Mouse (Mus musculus) kidney, adult 2 months (tissue): ENCODE measurements at regions not wholly inside any gene's neighbourhood (a gene's known extent, or its start where the extent isn't known, plus 50 kb on each side); places are given as distances from the start of the nearest gene placed in this dataset.
A peak's percentile ranks its signal among the peaks of the same experiment; 100 is the strongest.
"Not testable (repeated sequence)": the region's sequence is repeated elsewhere in the genome, so short reads cannot be mapped to it uniquely, and the experiment has no call there.

Source experiments
- DNase-seq: peaks from one replicate; pipeline ENCODE4 v3.0.0; 2021
- H3K27ac ChIP-seq: fragments of 200-500 bp; 2 replicates; pipeline ENCODE4 v1.5.1; 2012; ENCODE audit warnings: low read depth, low read length, control low read depth, inconsistent platforms; ENCODE audit not compliant: insufficient read depth
- H3K27me3 ChIP-seq: fragments of 200-500 bp; replicated peaks from 2 replicates; pipeline ENCODE4 v1.6.1; 2012; ENCODE audit warnings: mild to moderate bottlenecking, moderate library complexity, low read length, inconsistent platforms; ENCODE audit not compliant: control insufficient read depth, insufficient read depth
- H3K36me3 ChIP-seq: fragments of 200-500 bp; 2 replicates; pipeline ENCODE4 v1.6.1; 2012; ENCODE audit warnings: mild to moderate bottlenecking, moderate library complexity, low read length, inconsistent platforms; ENCODE audit not compliant: control insufficient read depth, insufficient read depth
- H3K4me1 ChIP-seq: fragments of 200-500 bp; 2 replicates; pipeline ENCODE4 v1.6.1; 2011; ENCODE audit warnings: low read length; ENCODE audit not compliant: control insufficient read depth, insufficient read depth
- H3K4me3 ChIP-seq: fragments of 200-500 bp; 2 replicates; pipeline ENCODE4 v1.5.1; 2011; ENCODE audit warnings: mild to moderate bottlenecking, low read depth, low read length, control low read depth; ENCODE audit not compliant: insufficient read depth
- CTCF ChIP-seq: fragments of 200-500 bp; conservative IDR thresholded peaks from 2 replicates; pipeline ENCODE4 v1.5.1; 2011; ENCODE audit warnings: low read depth, mild to moderate bottlenecking, control low read depth, low read length, moderate library complexity, mixed read lengths; ENCODE audit not compliant: insufficient read depth, insufficient read length
- POLR2A ChIP-seq: fragments of 200-500 bp; IDR thresholded peaks from one replicate; pipeline ENCODE4 v1.6.1; 2011; ENCODE audit warnings: low read depth, low read length, control low read depth
- WGBS: fragments of 180-500 bp; shearing (Covaris S2); methylation state at CpG from one replicate; pipeline ENCODE4 v1.1.7; 2018; 5-methylcytosine and 5-hydroxymethylcytosine counted together

DNA sequence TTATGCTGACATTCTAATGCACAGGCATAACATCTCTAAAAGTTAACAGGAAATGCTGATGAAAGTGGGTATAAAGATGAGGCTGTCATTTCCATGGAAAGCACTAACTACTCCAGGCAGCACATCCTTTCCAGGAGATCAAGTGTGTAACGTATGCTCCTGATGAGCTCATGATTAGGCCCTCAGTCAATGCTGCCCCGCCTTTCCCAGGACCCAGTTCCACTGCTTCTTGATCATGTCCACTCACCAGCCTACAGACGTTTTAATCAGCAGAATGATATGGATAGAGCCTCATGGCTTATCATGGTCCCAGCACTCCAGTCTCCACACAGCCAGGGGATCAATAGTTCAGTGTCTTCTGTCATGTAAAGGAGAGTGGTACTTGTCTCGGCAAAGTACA, 71.7 kb upstream of the Tcerg1l start:
- 81% methylated on average over 4 of the region's 4 CpGs for WGBS

DNA sequence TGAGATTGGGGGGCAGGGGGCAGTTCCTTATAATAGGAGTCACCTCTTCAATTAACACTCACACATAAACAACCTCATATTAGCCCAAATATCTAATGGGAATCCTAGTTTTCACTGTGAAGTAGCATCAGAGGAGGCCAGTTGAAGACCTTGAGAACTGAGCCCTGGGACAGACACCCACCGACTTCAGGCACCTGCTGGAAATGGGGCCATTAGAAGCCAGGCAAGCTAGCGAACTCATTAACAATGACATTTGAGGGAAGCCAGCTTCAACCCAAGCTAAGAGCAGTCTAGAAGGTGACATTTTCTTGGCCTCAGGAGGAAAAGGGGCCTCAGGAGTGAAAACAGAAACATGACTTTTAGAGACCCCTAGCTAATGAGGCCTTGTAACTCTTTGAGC, 70.9 kb upstream of the Tcerg1l start:
- H3K36me3 ChIP-seq = no peaks in the 10 kb centered on the region
- WGBS = 67% methylated on average over 2 of the region's 2 CpGs
- DNase-seq = no peak
- TF ChIP-seq CTCF (no peak), POLR2A (no peak)
- H3K4me1 ChIP-seq = peaks cover 20% of the 10 kb centered on the region
- no peak overlapping the region for H3K4me3 ChIP-seq
- no peak overlapping the region for H3K27ac ChIP-seq
- no peaks in the 10 kb centered on the region for H3K27me3 ChIP-seq

More for the DNA sequence above, 71.7 kb upstream of the Tcerg1l start:
- Histone ChIP-seq H3K36me3 (no peaks in the 10 kb centered on the region), H3K4me1 (peaks cover 20% of the 10 kb centered on the region), H3K27ac (no peak overlapping the region), H3K4me3 (no peak overlapping the region), H3K27me3 (no peaks in the 10 kb centered on the region)
- no peak for DNase-seq
- no peak for TF ChIP-seq POLR2A
- no peak for TF ChIP-seq CTCF

DNA sequence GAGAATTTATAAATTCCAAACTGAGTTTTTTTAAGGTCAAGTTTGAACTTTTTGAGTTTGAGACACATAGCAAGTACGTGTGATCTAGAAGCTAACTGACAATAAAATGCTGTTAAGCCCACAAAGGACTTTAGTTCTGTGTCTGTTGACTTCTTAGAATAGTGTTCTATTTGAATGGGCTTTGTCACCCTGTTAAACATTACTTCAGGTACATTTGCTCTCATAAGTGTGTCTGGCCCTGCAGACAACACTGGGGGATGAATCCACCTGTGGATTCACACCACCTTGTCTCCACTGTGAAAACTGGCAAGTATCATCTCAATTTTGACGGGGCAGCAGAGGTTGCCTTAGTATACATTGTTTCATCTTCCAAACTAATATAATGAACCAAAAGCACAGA, 70.5 kb upstream of the Tcerg1l start:
- H3K4me3 ChIP-seq = no peak overlapping the region
- WGBS = 67% methylated on average over 2 of the region's 2 CpGs
- H3K27ac ChIP-seq = no peak overlapping the region; the same call in 1 of the 2 replicates
- no peaks in the 10 kb centered on the region for H3K27me3 ChIP-seq
- DNase-seq = peak; percentile 78
- TF ChIP-seq CTCF = no peak
- no peak for TF ChIP-seq POLR2A
- H3K36me3 ChIP-seq = no peaks in the 10 kb centered on the region
- H3K4me1 ChIP-seq = peaks cover 16% of the 10 kb centered on the region

DNA sequence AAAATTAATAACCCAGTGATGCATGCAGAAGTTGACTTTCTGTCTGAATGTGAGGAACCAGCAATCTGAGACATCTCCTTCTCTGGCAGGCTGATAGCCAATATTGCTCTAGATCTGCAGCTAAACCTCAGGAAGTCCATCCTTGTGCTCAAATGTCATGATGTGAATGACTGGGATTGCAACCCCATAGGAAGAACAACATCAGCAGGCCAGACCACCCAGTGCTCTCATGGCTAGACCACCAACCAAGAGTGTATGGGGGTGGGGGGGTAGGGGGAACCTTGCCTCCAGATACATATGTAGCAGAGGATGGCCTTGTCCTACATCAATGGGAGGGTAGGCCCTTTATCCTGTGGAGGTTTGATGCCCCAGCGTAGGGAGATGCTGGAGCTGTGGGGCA, 69.9 kb upstream of the Tcerg1l start:
- H3K27ac ChIP-seq = no peak overlapping the region
- no peak overlapping the region for H3K4me3 ChIP-seq
- TF ChIP-seq CTCF = no peak
- TF ChIP-seq POLR2A = no peak
- no peak for DNase-seq
- no peaks in the 10 kb centered on the region for H3K36me3 ChIP-seq
- peaks cover 11% of the 10 kb centered on the region for H3K4me1 ChIP-seq
- H3K27me3 ChIP-seq = no peaks in the 10 kb centered on the region
- 82% methylated on average over 1 of the region's 1 CpGs for WGBS

DNA sequence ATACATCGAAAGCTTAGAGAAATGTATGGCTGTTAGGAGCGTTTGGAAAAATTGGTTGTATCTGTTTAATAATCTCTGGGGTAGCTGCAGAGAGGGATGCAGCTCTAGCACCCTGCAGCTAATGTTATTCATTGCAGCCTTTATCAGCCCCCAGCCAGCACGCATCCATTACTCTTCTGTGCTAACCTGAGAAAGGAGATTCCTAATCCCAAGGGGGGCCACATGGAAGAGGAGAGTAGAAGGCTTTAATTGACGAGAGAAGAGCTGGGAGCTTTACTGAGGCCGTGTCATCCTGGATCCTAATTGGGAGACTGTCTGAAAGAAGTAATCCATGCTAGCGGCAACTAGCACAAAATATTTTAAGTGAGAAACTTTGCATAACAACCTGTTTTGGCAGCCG, 60.4 kb upstream of the Tcerg1l start:
- 67% methylated on average over 7 of the region's 7 CpGs for WGBS
- no peaks in the 10 kb centered on the region for H3K27me3 ChIP-seq
- H3K36me3 ChIP-seq = no peaks in the 10 kb centered on the region
- no peak overlapping the region for H3K4me3 ChIP-seq
- H3K27ac ChIP-seq = no peak overlapping the region
- no peak for DNase-seq
- peaks cover 5% of the 10 kb centered on the region for H3K4me1 ChIP-seq
- TF ChIP-seq CTCF (no peak), POLR2A (no peak)

DNA sequence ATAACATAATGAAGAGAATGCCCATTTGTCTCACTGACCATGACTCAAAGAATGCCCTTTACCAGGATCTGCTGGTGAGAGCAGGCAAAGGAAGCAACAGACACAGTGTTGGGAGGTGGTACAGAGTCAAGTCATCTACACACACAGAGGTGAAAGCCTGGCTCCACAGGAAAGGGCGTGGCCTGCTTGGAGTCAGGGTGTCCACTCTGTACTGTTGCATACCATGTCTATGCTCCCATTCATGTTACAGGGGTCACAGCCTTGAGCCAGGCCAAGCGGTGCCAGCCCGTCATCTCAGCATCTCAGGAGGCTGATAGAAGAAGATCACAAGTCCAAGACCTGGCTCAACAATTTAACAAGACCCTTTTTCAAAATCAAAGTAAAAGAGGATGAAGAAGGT, 57.8 kb upstream of the Tcerg1l start:
- no peaks in the 10 kb centered on the region for H3K27me3 ChIP-seq
- H3K36me3 ChIP-seq = no peaks in the 10 kb centered on the region
- H3K4me1 ChIP-seq = peaks cover 5% of the 10 kb centered on the region
- DNase-seq = no peak
- no peak overlapping the region for H3K4me3 ChIP-seq
- 89% methylated on average over 3 of the region's 3 CpGs for WGBS
- TF ChIP-seq CTCF (no peak), POLR2A (no peak)
- H3K27ac ChIP-seq = no peak overlapping the region

DNA sequence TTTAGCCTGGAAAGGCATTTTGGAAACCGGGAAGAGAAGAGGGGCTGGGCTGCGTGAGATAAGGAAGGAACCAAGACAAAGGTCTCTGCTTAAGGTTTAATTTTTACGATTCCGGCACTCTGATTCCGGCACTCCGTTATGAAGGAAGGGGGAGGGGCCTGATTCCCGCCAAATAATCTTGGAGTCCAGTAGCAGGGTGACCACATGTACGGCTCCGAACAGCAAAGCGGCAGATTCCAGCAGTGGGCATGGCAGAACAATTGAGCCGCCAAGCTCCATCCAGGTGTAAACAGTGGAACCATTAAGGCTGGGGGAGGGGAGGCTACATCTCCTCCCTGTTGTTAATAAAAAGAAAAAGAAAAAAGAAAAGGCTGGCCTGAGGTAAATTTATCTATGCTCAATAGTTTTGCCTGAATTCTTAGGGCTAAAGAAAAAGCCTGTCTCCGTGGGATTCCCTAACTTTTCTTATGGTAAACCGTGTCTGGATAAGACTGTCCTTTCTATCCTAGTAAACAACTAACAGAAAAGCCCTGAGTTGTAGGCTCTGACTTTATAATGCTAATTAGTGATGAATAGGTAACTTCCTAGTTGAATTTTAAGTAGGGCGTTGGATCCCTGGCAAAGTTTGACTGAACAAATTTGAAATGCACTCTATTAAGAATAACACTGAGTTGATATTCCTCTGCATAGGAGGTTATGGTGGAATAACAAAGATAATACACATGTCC, 57.1 kb upstream of the Tcerg1l start:
- H3K4me3 ChIP-seq, H3K27ac ChIP-seq, H3K36me3 ChIP-seq, H3K4me1 ChIP-seq, H3K27me3 ChIP-seq: not testable (repeated sequence)
- peak; percentile 68 for DNase-seq
- 23% methylated on average over 14 of the region's 14 CpGs for WGBS
